Mouse (Mus musculus) MEL (cell line): ENCODE measurements around the gene Acbd7. TPM values are rescaled to one million over a fixed set of nuclear protein-coding genes. Genes with fewer than 3 reads are reported as not detected.

Experiments
- DNase-seq: peaks from one replicate; pipeline ENCODE4 v3.0.0; 2011; ENCODE audit warnings: low read depth, low spot score
- H3K27ac ChIP-seq: 2 replicates; pipeline ENCODE4 v1.5.1; 2012; ENCODE audit warnings: low read depth, mild to moderate bottlenecking, control low read depth, low read length, moderate library complexity; ENCODE audit not compliant: control insufficient read depth
- H3K27me3 ChIP-seq, 2 experiments: fragments of 150-350 bp in 1 of 2; sonication (generic) in 1 of 2; 2 replicates each; pipeline ENCODE4 v1.6.1; 2012; ENCODE audit warnings: low read length in 2 of 2, mild to moderate bottlenecking in 2 of 2, improper control_type of control experiment in 1 of 2, moderate library complexity in 1 of 2; ENCODE audit not compliant: insufficient read depth in 2 of 2, control insufficient read depth in 1 of 2
- H3K36me3 ChIP-seq, 2 experiments: 2 replicates each; pipeline ENCODE4 v1.6.1; 2012 to 2014; ENCODE audit warnings: low read length in 2 of 2, improper control_type of control experiment in 1 of 2, inconsistent platforms in 1 of 2, mild to moderate bottlenecking in 1 of 2; ENCODE audit not compliant: insufficient read depth in 2 of 2, control insufficient read depth in 1 of 2
- H3K4me1 ChIP-seq, 2 experiments: fragments of 150-350 bp in 1 of 2; sonication (generic) in 1 of 2; 2 replicates each; pipeline ENCODE4 v1.6.1; 2012; ENCODE audit warnings: low read length in 2 of 2, improper control_type of control experiment in 1 of 2, mild to moderate bottlenecking in 1 of 2; ENCODE audit not compliant: insufficient read depth in 2 of 2, control insufficient read depth in 1 of 2
- H3K4me3 ChIP-seq, 2 experiments: fragments of 150-350 bp in 1 of 2; sonication (generic) in 1 of 2; 2 replicates each; pipeline ENCODE4 v1.5.1; 2012; ENCODE audit warnings: low read depth in 2 of 2, low read length in 2 of 2, mild to moderate bottlenecking in 2 of 2, moderate library complexity in 2 of 2, control low read depth in 1 of 2, improper control_type of control experiment in 1 of 2; ENCODE audit not compliant: control insufficient read depth in 1 of 2, insufficient read depth in 1 of 2
- H3K79me2 ChIP-seq: 2 replicates; pipeline ENCODE4 v1.6.1; 2012; ENCODE audit warnings: mild to moderate bottlenecking, low read length, moderate library complexity; ENCODE audit not compliant: control insufficient read depth, poor library complexity, insufficient read depth
- H3K9ac ChIP-seq: 2 replicates; pipeline ENCODE4 v1.6.1; 2012; ENCODE audit warnings: low read depth, mild to moderate bottlenecking, control low read depth, low read length, moderate library complexity; ENCODE audit not compliant: control insufficient read depth, poor library complexity, severe bottlenecking
- H3K9me3 ChIP-seq: fragments of 150-350 bp; sonication (generic); replicated peaks from 2 replicates; pipeline ENCODE4 v1.6.1; 2012; ENCODE audit warnings: mild to moderate bottlenecking, low read length, improper control_type of control experiment, moderate library complexity; ENCODE audit not compliant: insufficient read depth
- BHLHE40 ChIP-seq: IDR thresholded peaks from 2 replicates; pipeline ENCODE4 v1.6.1; 2012; ENCODE audit warnings: low read depth, mild to moderate bottlenecking, inconsistent platforms, low read length, improper control_type of control experiment, borderline replicate concordance
- E2F4 ChIP-seq: IDR thresholded peaks from 2 replicates; pipeline ENCODE4 v1.6.1; 2011; ENCODE audit warnings: low read depth, low read length, improper control_type of control experiment, borderline replicate concordance
- GABPA ChIP-seq: IDR thresholded peaks from 2 replicates; pipeline ENCODE4 v1.6.1; 2012; ENCODE audit warnings: low read depth, mild to moderate bottlenecking, inconsistent platforms, low read length, improper control_type of control experiment, moderate library complexity
- GATA1 ChIP-seq: IDR thresholded peaks from 2 replicates; pipeline ENCODE4 v1.6.1; 2011; ENCODE audit warnings: low read depth, low read length, improper control_type of control experiment
- MAX ChIP-seq: IDR thresholded peaks from 2 replicates; pipeline ENCODE4 v1.6.1; 2011; ENCODE audit warnings: low read length, improper control_type of control experiment
- NRF1 ChIP-seq: IDR thresholded peaks from 2 replicates; pipeline ENCODE4 v1.6.1; 2014; ENCODE audit warnings: low read depth, mild to moderate bottlenecking, inconsistent platforms, low read length, improper control_type of control experiment, moderate library complexity; ENCODE audit not compliant: poor library complexity, insufficient read depth, severe bottlenecking
- POLR2A ChIP-seq, 2 experiments: IDR thresholded peaks; 2 replicates each; pipeline ENCODE4 v1.6.1; 2011 to 2012; ENCODE audit warnings: low read length in 2 of 2, mild to moderate bottlenecking in 2 of 2, control low read depth in 1 of 2, improper control_type of control experiment in 1 of 2, low read depth in 1 of 2, moderate library complexity in 1 of 2; ENCODE audit not compliant: control insufficient read depth in 1 of 2, insufficient read depth in 1 of 2, poor library complexity in 1 of 2
- RAD21 ChIP-seq: IDR thresholded peaks from 2 replicates; pipeline ENCODE4 v1.6.1; 2011; ENCODE audit warnings: mild to moderate bottlenecking, low read depth, low read length, improper control_type of control experiment
- ZC3H11A ChIP-seq: IDR thresholded peaks from 2 replicates; pipeline ENCODE4 v1.6.1; 2012; ENCODE audit warnings: low read depth, mild to moderate bottlenecking, inconsistent platforms, low read length, improper control_type of control experiment
- polyA plus RNA-seq, 2 experiments: library from polyadenylated mRNA; stranded (reverse) in 1 of 2; unstranded in 1 of 2; fragments of >175 nt in 1 of 2; fragments of >200 nt in 1 of 2; gene quantifications; 2 replicates each; pipeline versions ENCODE4 v1.2.1 to v1.2.4; 2012; ENCODE audit warnings: low replicate concordance in 2 of 2, low read depth in 1 of 2; ENCODE audit not compliant: insufficient read length in 2 of 2, insufficient read depth in 1 of 2, missing spikeins in 1 of 2
- total RNA-seq: library from RNA; depleted of rRNA; stranded (reverse); fragments of 300-350 nt; gene quantifications from 2 replicates; pipeline ENCODE4 v1.2.3, GENCODE M21; 2012; rRNA removed

The Acbd7 gene
- total and polyA plus RNA-seq, 3 experiments = 2.9 to 3.7 TPM; not detected in 1

DNA sequence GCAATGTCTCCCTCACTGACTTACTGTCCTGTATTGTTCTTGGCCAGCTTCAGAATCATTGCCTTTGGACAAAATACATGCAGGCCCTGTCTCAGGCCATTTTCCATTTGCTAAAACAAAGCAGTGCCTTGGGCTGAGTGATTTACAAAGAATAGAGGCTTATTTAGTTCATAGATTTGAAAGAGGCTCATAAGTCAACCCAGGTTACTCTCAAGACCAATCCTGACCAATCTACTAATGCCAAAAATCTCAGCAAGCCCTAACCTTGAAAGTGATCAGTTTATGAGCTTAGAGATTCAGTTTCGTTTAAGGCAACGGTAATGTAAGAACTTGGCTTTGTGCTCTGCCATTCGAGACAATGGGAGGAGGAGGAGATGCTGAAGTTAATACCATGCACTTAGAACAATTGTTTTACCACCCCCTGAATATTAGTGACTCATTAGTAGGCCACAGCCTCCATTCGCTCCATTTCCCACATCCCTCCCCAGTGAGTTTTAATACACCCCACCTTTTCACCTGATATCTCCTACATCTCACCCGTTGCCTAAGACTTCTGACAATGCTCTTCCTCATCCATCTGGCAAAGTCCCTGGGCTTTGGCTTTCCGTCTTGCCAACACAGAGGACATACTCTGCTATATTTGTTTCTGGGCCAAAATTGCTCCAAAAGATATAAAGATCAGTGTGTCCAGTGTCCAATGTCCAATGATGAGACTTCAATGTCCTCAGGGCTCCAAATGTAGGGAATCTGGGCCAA, 51.3 kb downstream of the Acbd7 start:
- DNase-seq = no peak
- Histone ChIP-seq H3K79me2 (no peaks in the 10 kb centered on the region), H3K4me3 (no peak overlapping the region), H3K4me1 (no peaks in the 10 kb centered on the region), H3K27me3 (peaks cover 0 to 1% of the 10 kb centered on the region in 2 experiments; a peak in 1 of 4 replicates), H3K9ac (no peak overlapping the region), H3K27ac (no peak overlapping the region), H3K36me3 (no peaks in the 10 kb centered on the region), H3K9me3 (no peaks in the 10 kb centered on the region; the same call in 1 of the 2 replicates)
- TF ChIP-seq GABPA = no peak
- TF ChIP-seq RAD21 = no peak
- no peak for TF ChIP-seq MAX
- no peak for TF ChIP-seq E2F4
- no peak for TF ChIP-seq ZC3H11A
- TF ChIP-seq GATA1 = no peak
- TF ChIP-seq BHLHE40 = no peak
- no peak for TF ChIP-seq POLR2A (IDR thresholded peaks at IDR 0.05; ENCODE audit: control insufficient read depth in 1 of 2, insufficient read depth in 1 of 2, low read depth in 1 of 2, low read length in 2 of 2, poor library complexity in 1 of 2)
- no peak for TF ChIP-seq NRF1

Other genes with a start within 250 kb of the Acbd7 start
- gene Fam171a1, start 221.9 kb upstream of the Acbd7 start, total RNA-seq = not detected in 2 replicates
- not detected for gene Fam171a1, start 221.9 kb upstream of the Acbd7 start, polyA plus RNA-seq
- gene Nmt2, start 52.0 kb upstream of the Acbd7 start, total RNA-seq = 19.9 and 22.2 TPM in 2 replicates
- gene Nmt2, start 52.0 kb upstream of the Acbd7 start, polyA plus RNA-seq = 10 to 100 TPM in 1 of 2 experiments, not detected in 1; 34.1 TPM
- gene Rpp38, start 3.5 kb upstream of the Acbd7 start, total RNA-seq = 13.6 and 16.6 TPM in 2 replicates
- 1 to 10 TPM in 1 of 2 experiments, not detected in 1; 9.9 TPM for gene Rpp38, start 3.5 kb upstream of the Acbd7 start, polyA plus RNA-seq
- gene Olah, start 61.0 kb downstream of the Acbd7 start, total RNA-seq = not detected in 2 replicates
- gene Olah, start 61.0 kb downstream of the Acbd7 start, polyA plus RNA-seq = not detected
- 0.33 TPM in 1 of 2 replicates, not detected in the other for gene Meig1, start 86.5 kb downstream of the Acbd7 start, total RNA-seq
- not detected for gene Meig1, start 86.5 kb downstream of the Acbd7 start, polyA plus RNA-seq
- 7.2 and 7.5 TPM in 2 replicates for gene Dclre1c, start 88.0 kb downstream of the Acbd7 start, total RNA-seq
- gene Dclre1c, start 88.0 kb downstream of the Acbd7 start, polyA plus RNA-seq = 100 to 1,000 TPM in 1 of 2 experiments, 10 to 100 TPM in 1; 13.8 to 162 TPM
- gene Suv39h2, start 138.9 kb downstream of the Acbd7 start, total RNA-seq = 13.9 and 14.3 TPM in 2 replicates
- gene Suv39h2, start 138.9 kb downstream of the Acbd7 start, polyA plus RNA-seq = 10 to 100 TPM in 1 of 2 experiments, not detected in 1; 16.0 TPM
- gene Gm45902, start 176.6 kb downstream of the Acbd7 start, total RNA-seq = 2.9 and 3.6 TPM in 2 replicates
- 1 to 10 TPM in 1 of 2 experiments, not detected in 1; 3.8 TPM for gene Gm45902, start 176.6 kb downstream of the Acbd7 start, polyA plus RNA-seq
- 158 and 161 TPM in 2 replicates for gene Hspa14, start 176.6 kb downstream of the Acbd7 start, total RNA-seq
- 100 to 1,000 TPM; 129 to 333 TPM for gene Hspa14, start 176.6 kb downstream of the Acbd7 start, polyA plus RNA-seq
- gene Cdnf, start 176.9 kb downstream of the Acbd7 start, total RNA-seq = 0.39 and 0.59 TPM in 2 replicates
- gene Cdnf, start 176.9 kb downstream of the Acbd7 start, polyA plus RNA-seq = under 1 TPM in 1 of 2 experiments, not detected in 1; 0.77 TPM
- 9.0 and 10.0 TPM in 2 replicates for gene Fam107b, start 234.3 kb downstream of the Acbd7 start, total RNA-seq
- 10 to 100 TPM in 1 of 2 experiments, not detected in 1; 15.5 TPM for gene Fam107b, start 234.3 kb downstream of the Acbd7 start, polyA plus RNA-seq